14 mouse cellular contexts compared by ENCODE assay signal in genomic region chr19:46463446-46463845, GRCm38 (mm10).
"Had no signal": no experiment of that assay in that cellular context is flagged by ENCODE, and none has a peak within 500 bp of the region (broad histone marks: within the 10 kb centered on the region; RNA-seq: fewer than 3 reads in every experiment).

No protein-coding gene starts in this region.

- ATAC-seq: midbrain, embryonic 15.5 days had no signal

- H3K9ac ChIP-seq: liver, embryonic 13.5 days; lung, embryonic 14.5 days; midbrain, embryonic 15.5 days; neural tube, embryonic 12.5 days had no signal

- DNase-seq: kidney, adult 2 months; kidney, postnatal 25 days; liver, embryonic 13.5 days; lung, embryonic 14.5 days; lung, postnatal 14 days; thymus, adult 2 months; thymus, postnatal 25 days had no signal

- H3K36me3 ChIP-seq: midbrain, embryonic 15.5 days had no signal

- H3K4me2 ChIP-seq: liver, embryonic 13.5 days; lung, embryonic 14.5 days; midbrain, embryonic 11.5 days; midbrain, embryonic 15.5 days; neural tube, embryonic 12.5 days had no signal

- H3K4me3 ChIP-seq: left cerebral cortex, adult 2 months; limb, embryonic 10.5 days; liver, embryonic 13.5 days; megakaryocyte, embryonic 14.5 days; midbrain, embryonic 15.5 days; neural tube, embryonic 12.5 days had no signal

- H3K9me3 ChIP-seq: limb, embryonic 10.5 days; liver, embryonic 13.5 days; midbrain, embryonic 15.5 days; neural tube, embryonic 12.5 days had no signal

- H3K27ac ChIP-seq: left cerebral cortex, adult 2 months; limb, embryonic 10.5 days; liver, embryonic 13.5 days; macrophage; midbrain, embryonic 15.5 days; neural tube, embryonic 12.5 days had no signal

- H3K4me1 ChIP-seq: limb, embryonic 10.5 days; midbrain, embryonic 15.5 days; neural tube, embryonic 12.5 days had no signal

- H3K27me3 ChIP-seq: liver, embryonic 13.5 days; megakaryocyte, embryonic 14.5 days; midbrain, embryonic 15.5 days; neural tube, embryonic 12.5 days had no signal
